Mouse (Mus musculus) ES-Bruce4 (cell line): ENCODE data around the gene BC034090. TPM values are rescaled to one million over a fixed set of nuclear protein-coding genes. Genes with fewer than 3 reads are reported as not detected.

Experiments
- H3K27ac ChIP-seq: 2 replicates; pipeline ENCODE4 v1.5.1; 2012; ENCODE audit warnings: low read length, inconsistent platforms; ENCODE audit not compliant: insufficient read depth
- H3K27me3 ChIP-seq: 2 replicates; pipeline ENCODE4 v1.6.1; 2012; ENCODE audit warnings: mild to moderate bottlenecking, low read length, inconsistent platforms; ENCODE audit not compliant: control insufficient read depth, poor library complexity, insufficient read depth, severe bottlenecking
- H3K36me3 ChIP-seq: 2 replicates; pipeline ENCODE4 v1.6.1; 2012; ENCODE audit warnings: inconsistent platforms, mild to moderate bottlenecking, low read length, moderate library complexity; ENCODE audit not compliant: control insufficient read depth, poor library complexity, insufficient read depth, severe bottlenecking
- H3K4me1 ChIP-seq: one replicate; pipeline ENCODE4 v1.8.1; 2011; ENCODE audit warnings: low read length; ENCODE audit not compliant: control insufficient read depth, insufficient read depth
- H3K4me3 ChIP-seq: 2 replicates; pipeline ENCODE4 v1.5.1; 2011; ENCODE audit warnings: low read depth, mild to moderate bottlenecking, low read length
- H3K9ac ChIP-seq: 2 replicates; pipeline ENCODE4 v1.6.1; 2012; ENCODE audit warnings: low read depth, mild to moderate bottlenecking, inconsistent platforms; ENCODE audit not compliant: poor library complexity, severe bottlenecking
- H3K9me3 ChIP-seq: replicated peaks from 2 replicates; pipeline ENCODE4 v1.6.1; 2012; ENCODE audit warnings: mild to moderate bottlenecking, low read length, inconsistent platforms; ENCODE audit not compliant: control insufficient read depth, poor library complexity, insufficient read depth, severe bottlenecking
- CTCF ChIP-seq: IDR thresholded peaks from one replicate; pipeline ENCODE4 v1.8.1; 2011; ENCODE audit warnings: low read depth, low read length
- EP300 ChIP-seq: IDR thresholded peaks from 2 replicates; pipeline ENCODE4 v1.6.1; 2011; ENCODE audit warnings: low read depth, low read length; ENCODE audit not compliant: insufficient read depth
- POLR2A ChIP-seq: IDR thresholded peaks from one replicate; pipeline ENCODE4 v1.8.1; 2011; ENCODE audit warnings: low read length; ENCODE audit not compliant: insufficient read depth
- polyA plus RNA-seq: library from polyadenylated mRNA; stranded (reverse); fragments of >200 nt; gene quantifications from 2 replicates; pipeline ENCODE4 v1.2.4, GENCODE M21; 2011; ENCODE audit warnings: low read depth; ENCODE audit not compliant: missing spikeins, insufficient read depth, insufficient read length

BC034090 gene
- polyA plus RNA-seq, 1 experiment: 8.4 TPM

- Histone ChIP-seq H3K9ac (no peak overlapping the region), H3K36me3 (no peaks in the 10 kb centered on the region), H3K27me3 (peaks cover 4% of the 10 kb centered on the region; the same call in 1 of the 2 replicates), H3K4me1 (peaks cover 2% of the 10 kb centered on the region), H3K9me3 (no peaks in the 10 kb centered on the region), H3K27ac (no peak overlapping the region), H3K4me3 (no peak overlapping the region)
- TF ChIP-seq CTCF: no peak
- TF ChIP-seq EP300: no peak
- TF ChIP-seq POLR2A: no peak
These were observed 4.1 kb downstream of the BC034090 start for GRCm38 (mm10) chr1:155239962-155240717.

GRCm38 (mm10) chr1:155239169-155239568 lies 5.1 kb downstream of the BC034090 start:
- H3K36me3 ChIP-seq: no peaks in the 10 kb centered on the region
- peaks cover 2% of the 10 kb centered on the region for H3K4me1 ChIP-seq
- peaks cover 3% of the 10 kb centered on the region; the same call in 1 of the 2 replicates for H3K27me3 ChIP-seq
- no peak overlapping the region for H3K4me3 ChIP-seq
- TF ChIP-seq CTCF (no peak), EP300 (no peak), POLR2A (no peak)
- H3K9ac ChIP-seq: no peak overlapping the region
- no peaks in the 10 kb centered on the region for H3K9me3 ChIP-seq
- no peak overlapping the region for H3K27ac ChIP-seq

- TF ChIP-seq EP300 (no peak), POLR2A (no peak), CTCF (no peak)
- Histone ChIP-seq H3K27me3 (no peaks in the 10 kb centered on the region; the same call in 1 of the 2 replicates), H3K9me3 (no peaks in the 10 kb centered on the region), H3K36me3 (no peaks in the 10 kb centered on the region), H3K9ac (no peak overlapping the region), H3K27ac (no peak overlapping the region), H3K4me3 (no peak overlapping the region), H3K4me1 (peaks cover 2% of the 10 kb centered on the region)
These were observed 6.1 kb downstream of the BC034090 start for GRCm38 (mm10) chr1:155238126-155238525.

- TF ChIP-seq CTCF: no peak
- no peak for TF ChIP-seq EP300
- no peak for TF ChIP-seq POLR2A
- Histone ChIP-seq H3K4me3 (no peak overlapping the region), H3K27me3 (no peaks in the 10 kb centered on the region), H3K36me3 (no peaks in the 10 kb centered on the region), H3K9me3 (no peaks in the 10 kb centered on the region), H3K27ac (no peak overlapping the region), H3K4me1 (peaks cover 2% of the 10 kb centered on the region), H3K9ac (no peak overlapping the region)
These were observed 6.9 kb downstream of the BC034090 start for GRCm38 (mm10) chr1:155237390-155237789.

GRCm38 (mm10) chr1:155236306-155237024 lies 7.8 kb downstream of the BC034090 start:
- Histone ChIP-seq H3K4me3 (no peak overlapping the region), H3K9ac (no peak overlapping the region), H3K36me3 (no peaks in the 10 kb centered on the region), H3K27ac (no peak overlapping the region), H3K27me3 (no peaks in the 10 kb centered on the region), H3K4me1 (peaks cover 2% of the 10 kb centered on the region), H3K9me3 (no peaks in the 10 kb centered on the region)
- TF ChIP-seq EP300 (no peak), POLR2A (no peak), CTCF (no peak)

GRCm38 (mm10) chr1:155235641-155236040 lies 8.6 kb downstream of the BC034090 start:
- Histone ChIP-seq H3K27ac (no peak overlapping the region), H3K9ac (no peak overlapping the region), H3K36me3 (no peaks in the 10 kb centered on the region), H3K4me3 (no peak overlapping the region), H3K27me3 (no peaks in the 10 kb centered on the region), H3K9me3 (no peaks in the 10 kb centered on the region), H3K4me1 (no peaks in the 10 kb centered on the region)
- TF ChIP-seq CTCF (no peak), POLR2A (no peak), EP300 (no peak)
